Mouse (Mus musculus) cortical plate, adult 2 months (tissue): ENCODE measurements around the gene Adamts7.

ENCODE experiments used
- CTCF ChIP-seq: fragments of 200-500 bp; IDR thresholded peaks from 2 replicates; pipeline ENCODE4 v1.5.1; 2011; ENCODE audit warnings: mild to moderate bottlenecking, control low read depth, low read length; ENCODE audit not compliant: insufficient read depth; ENCODE audit errors: extremely low read depth
- POLR2A ChIP-seq: fragments of 200-500 bp; IDR thresholded peaks from 2 replicates; pipeline ENCODE4 v1.6.1; 2011; ENCODE audit warnings: mild to moderate bottlenecking, low read length, control low read depth; ENCODE audit not compliant: insufficient read depth; ENCODE audit errors: extremely low read depth

DNA sequence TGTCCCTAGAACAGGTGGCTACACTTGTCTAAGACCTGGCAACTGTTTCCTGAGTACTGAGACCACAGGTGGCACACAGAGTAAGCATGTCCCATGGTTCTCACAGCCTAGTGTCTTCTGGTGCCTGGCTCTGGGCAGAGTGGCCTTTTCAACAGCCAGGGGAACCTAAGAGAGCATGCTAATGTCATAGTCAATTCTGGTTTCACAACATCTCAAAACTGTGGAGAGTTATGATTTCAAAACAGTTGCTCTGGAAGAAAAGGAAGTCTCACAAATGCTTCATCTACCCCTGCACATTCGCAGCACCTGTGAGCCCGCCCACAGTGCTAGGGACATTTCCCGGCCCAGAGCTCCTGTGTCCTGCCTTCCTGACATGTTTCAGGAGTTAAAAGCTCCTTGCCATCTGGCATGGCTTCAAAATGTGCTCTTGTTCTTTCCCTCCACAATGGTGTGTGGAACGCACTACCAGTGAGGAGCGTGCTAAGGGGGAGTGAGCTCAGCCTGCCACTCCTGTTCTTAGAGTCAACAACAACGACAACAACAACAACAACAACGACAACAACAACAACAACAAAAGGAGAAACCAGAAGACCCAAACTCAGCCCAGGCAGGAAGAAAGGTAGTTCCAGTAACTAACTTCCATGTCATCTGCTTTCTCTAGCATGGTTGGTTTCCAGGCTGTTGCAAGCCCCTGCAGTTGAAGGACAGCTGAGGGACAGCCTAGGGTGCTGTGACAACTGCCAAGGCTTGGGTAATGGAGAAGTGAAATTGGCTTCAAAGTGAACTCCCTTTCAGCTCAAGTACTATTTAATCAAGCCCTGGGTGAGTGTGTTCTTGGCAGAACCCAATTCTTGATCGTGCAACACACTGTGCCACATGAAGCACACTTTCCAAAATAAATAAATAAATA is 70.2 kb downstream of the Adamts7 start:
- TF ChIP-seq CTCF (no peak), POLR2A (no peak)
